Mouse (Mus musculus) spleen, adult 2 months (tissue): ENCODE data around the gene Hoxc10.

Experiments
- CTCF ChIP-seq: fragments of 200-500 bp; IDR thresholded peaks from 2 replicates; pipeline ENCODE4 v1.5.1; 2011; ENCODE audit warnings: mild to moderate bottlenecking, inconsistent platforms; ENCODE audit not compliant: insufficient read depth, insufficient read length, insufficient replicate concordance; ENCODE audit errors: extremely low read depth
- POLR2A ChIP-seq: fragments of 200-500 bp; IDR thresholded peaks from 2 replicates; pipeline ENCODE4 v1.6.1; 2011; ENCODE audit warnings: low read depth, low read length, inconsistent platforms

GRCm38 (mm10) chr15:102955007-102955382, 11.6 kb upstream of the Hoxc10 start:
- TF ChIP-seq CTCF (no peak), POLR2A (no peak)
